Mouse (Mus musculus): ENCODE data around the gene Gm9821. TPM values are rescaled to one million over a fixed set of nuclear protein-coding genes. Genes with fewer than 3 reads are reported as not detected.

Gm9821 gene
- polyA plus RNA-seq, 1 experiment from 2014 or later = 0.29 TPM

DNA sequence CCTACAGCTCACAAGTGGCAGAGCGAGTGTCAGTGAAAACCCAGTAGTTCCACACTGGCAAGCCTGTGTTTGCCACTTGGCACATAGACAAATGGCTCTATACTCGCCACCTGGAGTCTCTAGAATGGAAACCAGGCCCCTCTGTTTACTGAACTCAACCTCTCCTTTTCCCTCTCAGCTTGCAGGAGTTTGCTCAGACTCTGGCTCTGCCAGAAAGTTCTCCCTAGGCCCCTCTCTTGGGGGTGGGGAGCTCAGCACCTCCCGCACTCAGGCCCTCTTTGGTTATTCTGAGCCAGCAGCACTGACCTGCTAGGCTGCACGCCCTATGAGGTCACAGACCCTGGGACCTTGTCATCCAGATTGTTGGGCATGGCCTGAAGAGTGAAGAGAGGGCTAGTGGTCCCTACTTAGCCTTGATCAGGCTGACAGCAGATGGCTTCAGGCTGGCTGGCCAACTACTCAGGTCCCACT, 9.7 kb downstream of the Gm9821 start:
- Histone ChIP-seq H3K27ac (no peak overlapping the region), H3K36me3 (no peaks in the 10 kb centered on the region), H3K4me1 (peaks cover 33% of the 10 kb centered on the region), H3K9me3 (no peaks in the 10 kb centered on the region), H3K4me2 (replicated peaks) (no peak overlapping the region), H3K9ac (no peak overlapping the region), H3K4me3 (no peak overlapping the region), H3K27me3 (replicated peaks) (no peaks in the 10 kb centered on the region)
- 90% methylated on average over 4 of the region's 4 CpGs for WGBS
- no peak for ATAC-seq (ENCODE audit: low FRiP score, low read depth)

DNA sequence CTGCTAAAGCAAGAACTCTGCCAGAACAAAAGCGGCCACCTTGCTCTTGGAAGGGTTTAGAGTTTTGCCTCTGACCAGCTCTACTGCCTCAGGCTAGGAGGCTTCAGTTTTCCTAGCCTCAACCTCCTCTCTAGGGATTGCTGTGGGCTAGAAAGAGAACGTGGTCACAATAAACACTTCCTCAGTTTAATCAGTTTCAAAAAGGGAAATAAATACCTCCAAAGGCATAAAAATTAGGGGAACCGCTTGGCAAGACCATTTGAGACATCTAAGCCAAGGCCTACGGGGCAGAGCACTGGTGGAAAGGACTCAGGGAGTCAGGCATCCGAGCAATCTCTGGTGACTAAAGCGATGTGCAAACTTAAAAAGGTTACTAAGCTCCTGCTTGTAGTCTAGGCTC, 10.4 kb downstream of the Gm9821 start:
- H3K9ac ChIP-seq = no peak overlapping the region
- H3K9me3 ChIP-seq = no peaks in the 10 kb centered on the region
- no peaks in the 10 kb centered on the region for H3K36me3 ChIP-seq
- no peak overlapping the region for H3K4me2 ChIP-seq (replicated peaks)
- peaks cover 28% of the 10 kb centered on the region for H3K4me1 ChIP-seq
- no peak overlapping the region for H3K27ac ChIP-seq
- H3K4me3 ChIP-seq = no peak overlapping the region
- 88% methylated on average over 6 of the region's 6 CpGs for WGBS
- ATAC-seq (ENCODE audit: low FRiP score, low read depth) = no peak
- no peaks in the 10 kb centered on the region for H3K27me3 ChIP-seq (replicated peaks)

DNA sequence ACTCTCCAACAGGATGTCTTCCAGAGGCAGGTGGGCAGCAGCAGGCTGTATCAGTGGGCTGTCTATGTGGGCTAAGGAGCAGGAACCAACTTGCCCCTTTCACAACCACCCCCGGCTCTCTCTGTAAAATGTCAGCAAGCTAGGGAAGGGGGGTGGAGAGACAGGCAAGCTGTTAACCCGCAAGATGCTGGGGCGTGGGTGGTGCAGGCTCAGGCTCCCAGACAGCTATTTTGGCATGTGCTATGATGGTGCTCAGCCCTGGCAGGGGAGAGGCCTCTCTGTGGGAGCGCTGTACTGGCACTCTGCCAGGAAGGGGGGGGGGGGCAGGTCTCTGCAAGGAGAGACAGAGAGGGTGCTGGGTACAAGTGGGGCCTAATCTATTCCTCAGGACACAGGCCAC, 11.6 kb downstream of the Gm9821 start:
- H3K4me1 ChIP-seq = peaks cover 34% of the 10 kb centered on the region
- H3K27ac ChIP-seq = no peak overlapping the region
- H3K9me3 ChIP-seq = no peaks in the 10 kb centered on the region
- H3K36me3 ChIP-seq = no peaks in the 10 kb centered on the region
- H3K27me3 ChIP-seq (replicated peaks) = no peaks in the 10 kb centered on the region
- H3K9ac ChIP-seq = no peak overlapping the region
- WGBS = 53% methylated on average over 4 of the region's 4 CpGs
- peak; percentile 56; the same call in 1 of the 2 replicates for ATAC-seq (ENCODE audit: low FRiP score, low read depth)
- no peak overlapping the region for H3K4me3 ChIP-seq
- H3K4me2 ChIP-seq (replicated peaks) = peak overlapping the region; percentile 12; the same call in 1 of the 2 replicates

DNA sequence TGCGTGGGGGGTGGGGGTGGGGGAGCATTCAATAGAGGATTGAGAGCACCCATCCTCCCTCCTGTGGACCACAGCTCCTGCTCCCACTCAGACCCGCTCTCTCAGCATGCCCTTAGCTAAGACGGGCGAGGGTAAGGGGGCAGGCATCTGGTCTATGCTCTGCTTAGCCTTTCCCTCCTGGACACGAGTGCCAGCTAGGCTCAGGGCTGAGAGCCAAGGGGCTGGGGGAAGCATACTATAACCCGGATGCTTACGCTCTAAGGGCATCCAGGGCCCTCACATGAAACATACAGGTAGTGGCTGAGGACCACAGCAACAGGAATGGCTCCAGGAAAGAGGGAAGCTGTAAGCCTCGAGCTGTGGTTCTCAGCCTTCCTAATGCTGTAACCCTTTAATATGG, 12.5 kb downstream of the Gm9821 start:
- H3K9ac ChIP-seq = no peak overlapping the region
- peaks cover 43% of the 10 kb centered on the region for H3K4me1 ChIP-seq
- WGBS = 90% methylated on average over 8 of the region's 8 CpGs

DNA sequence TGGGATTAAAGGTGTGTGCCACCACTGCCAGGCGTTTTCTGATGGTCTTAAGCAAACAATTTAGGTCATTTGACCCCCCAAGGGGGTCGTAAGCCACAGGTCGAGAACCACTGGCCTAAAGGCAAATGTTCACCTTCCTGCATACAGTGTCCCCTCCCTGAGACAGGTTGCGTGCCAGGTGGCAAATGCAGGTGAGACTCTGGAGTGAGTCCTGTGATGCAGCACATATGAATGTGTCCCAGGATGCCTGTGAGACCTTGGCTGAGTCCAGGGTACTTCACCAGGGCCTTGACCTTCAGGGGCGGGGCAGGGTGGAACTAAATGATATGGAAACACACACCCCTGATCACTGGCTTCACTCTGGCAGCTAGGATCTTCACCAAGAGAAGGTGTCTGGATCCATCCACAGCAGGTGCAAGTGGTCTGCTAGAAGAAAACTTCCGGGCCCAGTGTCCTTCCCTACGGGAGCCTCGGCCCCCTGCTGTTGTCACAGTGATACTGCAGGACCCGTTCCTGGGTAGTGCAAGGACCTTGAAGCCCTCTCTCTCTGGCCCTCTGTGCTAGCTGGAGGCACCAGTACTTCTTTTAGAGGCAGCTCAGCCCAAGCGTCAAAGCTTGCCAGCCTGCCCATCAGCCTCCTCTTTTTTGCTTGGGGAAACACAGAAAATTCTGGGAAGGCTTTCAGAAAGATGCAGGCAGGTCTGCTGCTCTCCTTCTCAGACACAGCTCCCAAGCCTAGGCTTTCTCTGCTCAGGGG, 13.4 kb downstream of the Gm9821 start:
- H3K9ac ChIP-seq = no peak overlapping the region
- H3K27ac ChIP-seq = no peak overlapping the region; the same call in 1 of the 2 replicates
- H3K9me3 ChIP-seq = no peaks in the 10 kb centered on the region
- H3K27me3 ChIP-seq (replicated peaks) = no peaks in the 10 kb centered on the region
- ATAC-seq (ENCODE audit: low FRiP score, low read depth) = no peak
- H3K36me3 ChIP-seq = no peaks in the 10 kb centered on the region
- H3K4me3 ChIP-seq = no peak overlapping the region
- H3K4me1 ChIP-seq = peaks cover 41% of the 10 kb centered on the region
- H3K4me2 ChIP-seq (replicated peaks) = no peak overlapping the region
- WGBS = 48% methylated on average over 10 of the region's 10 CpGs

More for the DNA sequence above, 12.5 kb downstream of the Gm9821 start:
- no peaks in the 10 kb centered on the region for H3K9me3 ChIP-seq
- no peak overlapping the region for H3K4me2 ChIP-seq (replicated peaks)
- H3K27ac ChIP-seq = no peak overlapping the region
- ATAC-seq (ENCODE audit: low FRiP score, low read depth) = no peak
- no peaks in the 10 kb centered on the region for H3K27me3 ChIP-seq (replicated peaks)
- no peak overlapping the region for H3K4me3 ChIP-seq
- H3K36me3 ChIP-seq = no peaks in the 10 kb centered on the region

DNA sequence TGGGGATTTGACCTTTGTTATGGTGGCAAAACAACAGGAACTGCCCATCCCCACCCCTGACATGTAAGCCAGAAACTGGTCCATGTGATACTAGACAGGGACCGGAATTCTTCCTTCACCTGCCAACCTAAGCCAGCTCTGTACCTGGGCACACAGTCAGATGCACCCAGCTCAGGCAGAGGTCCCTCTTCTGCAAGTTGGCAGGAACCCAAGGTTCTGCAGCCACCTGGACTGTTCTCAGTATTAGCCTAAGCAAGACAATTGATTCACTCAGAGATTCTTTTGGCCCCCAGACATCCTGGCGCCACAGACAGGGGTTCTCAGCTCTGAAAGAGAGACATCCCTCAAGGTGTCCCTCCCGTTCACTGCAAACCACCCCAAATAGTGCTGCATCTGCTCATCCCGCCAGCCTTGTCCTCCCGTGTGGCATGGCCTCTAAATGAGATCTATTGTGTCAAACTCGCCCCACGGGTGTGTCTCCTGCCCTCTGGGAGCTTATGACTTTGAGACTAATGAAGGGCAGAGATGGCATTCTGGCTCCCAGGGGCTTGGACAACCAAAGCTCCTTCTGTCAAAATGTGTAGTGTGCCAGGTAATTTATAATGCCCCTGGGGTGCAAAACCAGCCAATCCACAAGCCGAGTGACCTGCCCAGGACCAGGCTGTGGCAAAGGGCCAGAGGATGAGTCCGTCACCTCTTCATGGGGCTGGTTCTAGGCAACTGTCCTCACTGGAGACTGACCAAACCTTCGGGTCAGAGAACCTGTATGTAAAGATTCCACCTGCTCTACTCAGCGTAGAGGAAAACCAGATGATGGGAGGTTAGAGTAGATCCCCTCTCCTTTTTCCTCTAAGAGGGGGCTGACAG, 14.3 kb downstream of the Gm9821 start:
- Histone ChIP-seq H3K4me2 (replicated peaks) (no peak overlapping the region), H3K9me3 (no peaks in the 10 kb centered on the region), H3K27ac (no peak overlapping the region), H3K36me3 (no peaks in the 10 kb centered on the region), H3K9ac (peak overlapping the region; percentile 5; the same call in 1 of the 2 replicates), H3K27me3 (replicated peaks) (no peaks in the 10 kb centered on the region), H3K4me1 (peaks cover 38% of the 10 kb centered on the region), H3K4me3 (no peak overlapping the region)
- no peak for ATAC-seq (ENCODE audit: low FRiP score, low read depth)
- 70% methylated on average over 11 of the region's 11 CpGs for WGBS

DNA sequence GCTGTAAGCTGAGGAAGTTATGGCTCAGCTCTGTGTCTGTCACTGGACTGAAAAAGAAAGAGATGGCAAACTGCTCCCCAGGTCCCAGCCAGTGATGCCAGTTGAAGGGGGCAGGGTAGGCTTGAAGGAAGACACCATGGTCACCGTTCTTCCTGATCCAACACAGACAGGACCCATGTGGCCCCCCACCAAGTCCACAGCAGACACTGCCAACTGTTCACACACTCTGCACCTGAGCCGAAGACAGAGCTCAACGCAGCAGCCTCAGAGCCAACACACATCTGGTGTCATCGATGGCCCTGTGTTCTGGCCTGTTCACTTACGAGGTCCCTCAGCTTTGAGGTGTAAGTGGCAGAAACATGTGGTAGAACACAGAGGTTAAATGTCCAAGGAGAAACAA, 15.0 kb downstream of the Gm9821 start:
- no peak for ATAC-seq (ENCODE audit: low FRiP score, low read depth)
- 94% methylated on average over 5 of the region's 5 CpGs for WGBS

DNA sequence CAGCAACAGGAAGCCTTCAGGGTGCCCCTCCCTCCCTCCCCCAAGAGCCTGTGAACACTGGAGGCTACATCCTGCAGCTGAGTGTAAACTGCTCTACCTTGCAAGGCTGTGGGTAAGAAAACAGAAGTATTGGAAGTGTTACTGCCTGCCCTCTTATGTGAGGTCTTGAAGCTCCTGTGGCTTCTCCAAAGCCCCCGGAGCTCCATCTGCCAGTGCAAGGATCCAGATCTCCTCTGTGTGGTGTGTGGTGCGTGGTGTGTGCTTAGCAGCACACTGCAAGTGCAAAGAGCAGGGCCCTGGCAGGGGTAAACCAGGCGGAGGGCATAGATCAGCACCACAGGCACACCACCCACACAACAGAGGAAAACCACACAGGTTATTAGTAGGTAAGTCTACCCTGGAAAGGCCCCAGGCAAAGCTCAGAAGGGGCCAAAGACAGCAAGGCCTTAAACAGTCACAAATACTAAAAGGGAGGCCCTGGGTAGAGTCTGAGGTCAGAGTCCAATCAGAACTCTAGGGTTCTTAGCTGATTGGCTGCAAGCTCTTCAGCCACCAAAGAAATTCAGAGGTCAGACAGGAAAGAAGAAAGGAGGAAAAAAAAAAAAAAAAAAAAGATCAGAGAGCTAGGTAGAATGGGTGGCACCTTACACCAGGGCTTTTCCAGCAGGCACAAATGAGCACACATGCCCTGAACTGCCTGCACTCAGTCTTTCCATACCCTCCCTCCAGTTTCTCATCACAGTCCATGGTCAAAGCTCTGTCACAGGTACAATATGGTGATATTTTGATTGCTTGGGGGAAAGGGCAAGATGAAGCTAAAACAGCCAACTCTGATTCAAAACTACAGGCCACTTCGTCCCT, 16.6 kb downstream of the Gm9821 start:
- peaks cover 38% of the 10 kb centered on the region for H3K4me1 ChIP-seq
- peak overlapping the region; percentile 92 for H3K9ac ChIP-seq
- H3K4me2 ChIP-seq (replicated peaks) = peak overlapping the region; percentile 84
- H3K36me3 ChIP-seq = no peaks in the 10 kb centered on the region
- peak overlapping the region; percentile 86 for H3K4me3 ChIP-seq
- ATAC-seq (ENCODE audit: low FRiP score, low read depth) = no peak
- H3K9me3 ChIP-seq = no peaks in the 10 kb centered on the region
- 63% methylated on average over 4 of the region's 4 CpGs for WGBS
- 0 out of 2 replicates have a peak, but pooled peaks cover 5% of the 10 kb centered on the region for H3K27me3 ChIP-seq (replicated peaks)
- no peak overlapping the region for H3K27ac ChIP-seq

More for the DNA sequence above, 15.0 kb downstream of the Gm9821 start:
- H3K9ac ChIP-seq = no peak overlapping the region
- no peaks in the 10 kb centered on the region for H3K9me3 ChIP-seq
- no peak overlapping the region for H3K4me2 ChIP-seq (replicated peaks)
- H3K4me1 ChIP-seq = peaks cover 41% of the 10 kb centered on the region
- H3K36me3 ChIP-seq = no peaks in the 10 kb centered on the region
- no peak overlapping the region for H3K4me3 ChIP-seq
- 0 out of 2 replicates have a peak, but pooled peaks cover 4% of the 10 kb centered on the region for H3K27me3 ChIP-seq (replicated peaks)
- H3K27ac ChIP-seq = no peak overlapping the region

DNA sequence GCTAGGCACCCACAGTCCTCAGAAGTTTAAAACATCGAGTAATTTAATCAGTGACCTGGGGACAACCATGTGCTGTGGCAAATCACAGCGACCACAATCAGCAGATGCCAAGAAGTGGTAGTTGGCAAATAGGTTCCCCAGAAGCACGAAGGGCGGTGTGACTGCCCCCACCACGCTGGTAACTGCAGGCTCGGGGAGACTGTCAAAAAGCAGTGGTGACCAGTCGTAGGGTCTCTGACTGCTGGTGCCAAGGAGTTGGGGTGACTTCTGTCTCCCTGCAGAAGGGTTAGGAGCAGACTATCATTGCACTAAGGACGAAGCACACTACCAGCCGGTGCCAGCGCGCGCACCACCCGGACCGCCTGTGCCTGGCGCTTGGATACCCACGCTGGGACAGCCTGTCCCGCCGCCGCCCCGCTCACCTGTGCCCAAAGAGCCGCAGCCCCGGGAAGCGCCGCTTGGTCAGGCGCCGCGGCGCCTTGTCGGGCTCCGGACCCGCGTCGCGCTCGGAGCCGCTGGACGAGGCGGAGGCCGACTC, 17.4 kb downstream of the Gm9821 start:
- Histone ChIP-seq H3K4me1 (peaks cover 32% of the 10 kb centered on the region), H3K36me3 (no peaks in the 10 kb centered on the region), H3K9ac (peak overlapping the region; percentile 92), H3K4me3 (peak overlapping the region; percentile 86), H3K27me3 (replicated peaks) (0 out of 2 replicates have a peak, but pooled peaks cover 5% of the 10 kb centered on the region), H3K27ac (peak overlapping the region; percentile 32; the same call in 1 of the 2 replicates), H3K9me3 (no peaks in the 10 kb centered on the region), H3K4me2 (replicated peaks) (peak overlapping the region; percentile 84)
- under 1% methylated on average over 39 of the region's 39 CpGs for WGBS
- peak; percentile 59 for ATAC-seq (ENCODE audit: low FRiP score, low read depth)

DNA sequence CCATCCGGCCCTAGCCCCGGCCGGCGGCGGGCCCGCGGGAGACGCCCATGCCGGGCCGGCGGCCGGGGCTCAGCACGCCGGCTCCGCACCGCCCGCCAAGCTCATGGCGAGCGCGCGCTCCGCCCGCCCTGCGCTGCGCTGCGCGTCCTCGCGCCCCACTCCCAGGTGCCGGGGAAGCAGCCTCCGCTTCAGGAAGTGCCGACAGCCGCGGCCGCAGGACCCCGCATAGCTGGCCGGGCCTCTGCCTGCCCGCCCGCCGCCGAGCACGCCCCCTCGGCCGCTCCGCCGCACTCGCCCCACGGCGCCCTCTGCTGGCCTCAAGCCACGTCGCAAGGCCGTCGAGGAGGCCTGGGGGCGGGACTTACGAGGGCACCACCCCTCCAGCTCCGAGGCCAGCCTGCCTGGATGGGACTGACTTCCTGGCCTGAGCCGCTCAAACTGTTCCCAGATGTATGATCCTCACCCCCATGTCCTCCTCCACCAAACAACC, 18.0 kb downstream of the Gm9821 start:
- Histone ChIP-seq H3K9ac (peak overlapping the region; percentile 92), H3K4me3 (peak overlapping the region; percentile 86), H3K27ac (peak overlapping the region; percentile 32; the same call in 1 of the 2 replicates), H3K9me3 (no peaks in the 10 kb centered on the region), H3K27me3 (replicated peaks) (0 out of 2 replicates have a peak, but pooled peaks cover 5% of the 10 kb centered on the region), H3K4me1 (peaks cover 32% of the 10 kb centered on the region), H3K4me2 (replicated peaks) (peak overlapping the region; percentile 84), H3K36me3 (no peaks in the 10 kb centered on the region)
- under 1% methylated on average over 57 of the region's 57 CpGs for WGBS
- ATAC-seq (ENCODE audit: low FRiP score, low read depth) = peak; percentile 94

DNA sequence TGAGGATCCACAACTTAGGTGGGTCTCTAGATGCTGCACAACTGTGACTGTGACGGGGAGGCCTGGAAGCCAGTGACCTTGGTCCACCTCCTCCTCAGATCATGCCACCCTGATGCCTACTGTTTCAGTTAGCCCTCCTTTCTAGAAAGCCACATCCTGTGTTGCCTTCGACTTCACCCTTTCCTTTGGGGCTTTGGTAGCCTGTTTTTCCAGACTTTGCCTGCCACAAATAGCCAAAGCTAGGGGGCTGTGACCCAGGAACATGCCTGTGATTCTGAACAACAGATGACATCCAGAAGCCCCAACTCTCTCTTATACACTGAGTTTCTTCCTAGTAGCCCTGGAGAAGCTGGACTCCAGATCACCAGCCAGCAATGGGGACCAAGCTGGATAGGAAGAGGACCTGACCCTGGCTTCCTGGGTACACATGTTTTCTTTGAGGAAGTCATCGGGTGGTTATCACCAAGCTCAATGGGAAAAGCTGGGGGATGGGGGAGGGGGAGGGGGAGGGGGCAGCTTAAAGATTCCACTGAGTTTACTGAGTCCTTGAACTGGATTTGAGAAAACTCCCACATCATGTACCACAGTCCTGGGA, 19.2 kb downstream of the Gm9821 start:
- Histone ChIP-seq H3K4me3 (no peak overlapping the region), H3K27ac (no peak overlapping the region), H3K9ac (no peak overlapping the region), H3K9me3 (no peaks in the 10 kb centered on the region), H3K36me3 (no peaks in the 10 kb centered on the region), H3K4me2 (replicated peaks) (peak overlapping the region; percentile 27; the same call in 1 of the 2 replicates), H3K4me1 (peaks cover 25% of the 10 kb centered on the region), H3K27me3 (replicated peaks) (0 out of 2 replicates have a peak, but pooled peaks cover 5% of the 10 kb centered on the region)
- no peak for ATAC-seq (ENCODE audit: low FRiP score, low read depth)
- WGBS = 87% methylated on average over 3 of the region's 3 CpGs
